Mouse (Mus musculus) kidney, postnatal 25 days (tissue): ENCODE results near the gene Aagab.

Experiments used
- DNase-seq, 2 experiments: peaks; one replicate each; pipeline ENCODE4 v3.0.0; 2021; ENCODE audit warnings: mixed read lengths in 2 of 2

The Aagab gene

GRCm38 (mm10) chr9:63608006-63608405 lies 5.5 kb downstream of the Aagab start:
- DNase-seq, result no peak

GRCm38 (mm10) chr9:63609246-63609645 lies 6.8 kb downstream of the Aagab start:
- no peak for DNase-seq

DNA sequence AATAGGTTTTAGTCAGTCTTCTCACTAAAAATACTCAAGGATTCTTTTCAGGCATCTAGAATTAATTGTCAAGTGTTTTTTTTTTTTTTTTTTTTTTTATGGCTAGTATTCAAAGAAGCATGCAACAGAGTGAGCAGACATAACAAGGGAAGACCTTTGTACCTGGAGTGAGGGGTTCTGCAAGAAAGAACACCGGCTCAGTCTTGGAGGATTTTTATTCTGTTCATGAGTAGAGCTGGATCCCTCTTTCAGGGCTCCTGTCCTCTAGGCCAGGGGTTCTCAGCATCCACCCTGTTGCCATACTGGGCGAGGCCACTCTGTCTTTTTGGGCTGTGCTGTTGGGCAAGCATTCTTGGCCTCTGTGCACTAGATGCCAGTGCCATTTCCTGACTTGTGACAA lies 7.3 kb downstream of the Aagab start:
- DNase-seq, result no peak

DNA sequence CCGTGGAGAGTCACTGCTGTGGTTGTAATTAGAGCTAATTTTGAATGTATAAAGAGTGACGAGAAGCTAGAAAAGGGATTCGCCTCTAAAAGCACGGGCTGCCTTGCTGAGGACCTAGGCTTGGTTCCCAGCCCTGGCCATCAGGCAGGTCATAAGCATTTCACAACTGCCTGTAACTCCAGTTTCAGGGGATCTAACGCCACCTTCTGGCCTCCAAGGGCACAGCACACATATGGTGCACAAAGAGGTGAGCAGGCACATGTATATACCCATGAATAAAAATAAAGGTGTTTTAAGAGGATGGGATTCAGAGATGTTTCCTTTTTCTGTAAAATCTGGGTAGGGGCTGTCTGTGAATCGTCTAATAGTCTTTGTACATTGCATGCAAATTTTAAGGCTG lies 7.8 kb downstream of the Aagab start:
- DNase-seq, result no peak

DNA sequence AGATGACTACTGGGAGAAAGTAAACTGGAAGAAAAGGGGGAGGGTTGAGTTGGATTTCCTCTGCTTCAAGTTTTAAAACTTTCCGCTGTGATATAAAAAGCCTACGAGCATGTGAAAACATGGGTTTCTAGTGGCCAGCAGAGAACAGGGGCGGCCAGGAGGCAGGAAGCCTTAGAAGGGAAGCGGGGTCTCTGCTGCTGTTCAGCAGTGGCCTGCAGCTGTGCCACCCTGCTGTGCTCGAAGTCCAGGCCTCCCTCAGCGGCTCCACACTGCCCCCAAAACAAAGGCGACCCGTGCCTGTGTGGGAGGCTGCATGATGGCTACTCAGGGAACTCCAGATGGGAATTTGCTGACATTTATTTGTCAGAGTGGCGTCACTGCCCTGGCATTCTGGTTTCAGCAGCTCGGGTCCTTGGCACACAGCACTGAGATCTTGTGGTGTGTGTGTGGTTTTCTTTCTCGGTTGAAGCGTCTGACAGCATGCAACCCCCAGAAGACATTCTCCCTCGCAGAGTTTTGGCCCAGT lies 8.4 kb downstream of the Aagab start:
- peak; percentile 45 to 70 for DNase-seq

DNA sequence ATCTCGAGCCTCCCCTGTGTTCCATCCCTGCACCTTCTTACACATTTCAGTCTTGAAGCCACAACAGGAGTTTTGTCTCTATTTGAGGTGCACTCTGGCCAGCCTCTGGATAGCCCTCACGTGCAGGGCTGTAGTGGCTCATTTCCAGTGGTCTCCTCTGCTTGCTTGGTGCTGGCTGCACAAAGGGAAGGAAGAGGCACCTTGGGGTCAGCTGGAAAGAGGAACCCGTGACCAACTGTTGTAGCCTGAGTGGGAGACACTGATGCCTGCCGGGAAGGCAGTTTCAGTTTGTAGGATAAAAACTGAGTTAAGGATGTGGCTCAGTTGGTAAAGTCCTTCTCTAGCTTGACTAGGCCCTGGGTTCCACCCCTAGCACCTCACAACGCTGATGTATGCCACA lies 9.5 kb downstream of the Aagab start:
- peak; percentile 20 to 67 for DNase-seq

- DNase-seq, result peak; percentile 18 to 50
Observed at GRCm38 (mm10) chr9:63612565-63613515, 10.4 kb downstream of the Aagab start.

DNA sequence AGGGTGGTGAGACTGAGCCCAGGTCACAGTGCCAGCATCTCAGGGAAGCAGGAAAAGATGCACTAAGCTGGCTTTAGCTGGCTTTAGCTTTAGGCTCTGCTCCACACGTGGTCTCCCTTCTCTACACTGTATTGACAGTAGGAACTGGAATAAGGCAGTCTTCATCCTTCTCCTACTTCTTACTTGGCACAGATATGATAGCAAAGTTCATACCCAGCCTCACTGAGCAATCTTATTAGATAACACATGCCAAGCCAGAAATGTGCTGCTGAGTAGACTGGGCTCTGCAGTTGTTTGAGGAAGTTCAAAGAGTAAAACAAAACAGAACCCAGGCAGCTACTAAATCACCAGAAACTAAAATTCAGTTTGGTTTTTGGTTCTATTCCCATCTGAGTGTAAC lies 11.1 kb downstream of the Aagab start:
- peak in 1 of 2 experiments; percentile 44 for DNase-seq

- no peak for DNase-seq
Observed at GRCm38 (mm10) chr9:63614018-63614985, 11.8 kb downstream of the Aagab start.

GRCm38 (mm10) chr9:63617967-63618366 lies 15.5 kb downstream of the Aagab start:
- no peak for DNase-seq

GRCm38 (mm10) chr9:63623895-63624569 lies 21.6 kb downstream of the Aagab start:
- no peak for DNase-seq

DNA sequence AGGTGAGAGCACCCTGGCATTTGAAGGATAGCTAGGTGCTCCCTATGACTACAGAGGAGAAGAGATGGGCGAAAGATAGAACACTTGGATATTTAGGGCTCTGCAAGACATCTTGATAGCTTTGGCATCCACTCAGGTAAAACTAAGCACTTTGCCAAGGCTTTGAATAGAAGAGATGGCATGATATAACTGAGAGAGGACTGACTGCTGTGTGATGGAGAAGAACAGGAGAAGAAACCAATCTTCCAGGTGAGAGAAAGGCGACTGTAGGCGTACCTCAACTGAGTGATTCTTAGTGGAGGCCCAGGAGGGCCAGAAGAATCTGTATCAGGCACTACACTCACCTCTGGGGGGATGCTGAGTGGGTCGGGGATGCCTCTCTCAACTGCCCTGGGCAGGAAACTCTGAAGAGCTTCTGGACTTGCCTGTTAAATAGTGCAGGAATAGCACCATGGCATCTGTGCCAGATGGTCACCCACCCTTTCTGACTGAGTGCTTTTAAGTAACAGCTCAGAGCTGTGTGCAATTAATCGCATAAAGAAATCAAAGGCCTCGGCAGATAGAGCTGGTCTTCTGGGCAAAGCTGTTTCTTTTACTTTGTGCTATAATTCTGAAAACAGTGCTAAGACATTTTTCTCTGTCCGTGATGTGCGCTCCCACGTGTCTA lies 22.8 kb downstream of the Aagab start:
- DNase-seq, result no peak

DNA sequence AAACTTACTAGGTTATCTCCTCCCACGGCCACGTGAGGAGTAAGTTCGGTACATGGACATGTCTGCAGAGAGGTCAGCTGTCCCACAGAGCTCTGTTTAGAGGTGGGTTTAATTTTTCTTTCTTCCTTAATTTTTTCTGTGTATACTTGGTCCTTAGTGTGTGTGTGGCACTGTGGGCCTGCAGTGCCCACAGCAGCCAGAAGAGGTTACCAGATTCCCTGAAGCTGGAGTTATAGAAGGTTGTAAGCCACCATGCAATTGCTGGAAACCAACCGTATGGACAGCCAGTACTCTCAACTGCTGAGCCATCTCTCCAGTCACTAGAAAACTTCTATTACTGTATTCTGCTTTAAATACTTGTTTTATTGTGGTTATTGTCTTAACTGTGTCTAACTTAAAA lies 29.6 kb downstream of the Aagab start:
- no peak for DNase-seq

GRCm38 (mm10) chr9:63632924-63633323 lies 30.5 kb downstream of the Aagab start:
- DNase-seq, result no peak

DNA sequence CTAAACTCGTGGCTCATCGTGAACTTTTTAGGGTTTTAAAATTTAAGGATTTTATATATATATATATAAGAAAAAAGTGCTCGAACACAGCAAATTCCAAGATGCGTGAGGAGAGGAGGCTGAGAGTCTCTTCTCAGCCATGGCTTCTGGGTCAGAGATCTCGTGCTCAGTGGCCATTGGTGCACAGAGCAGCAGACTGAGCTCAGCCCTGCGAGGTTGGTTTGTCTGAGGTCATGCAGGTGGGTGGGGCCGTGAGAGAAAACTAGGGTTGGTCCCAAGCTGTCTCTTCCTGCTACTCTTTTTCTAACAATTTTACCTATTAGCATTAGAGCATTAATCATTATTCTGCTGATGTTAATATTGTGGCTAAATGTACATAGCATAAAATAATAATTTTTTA lies 30.9 kb downstream of the Aagab start:
- no peak for DNase-seq

- no peak for DNase-seq
Observed at GRCm38 (mm10) chr9:63636113-63636512, 33.7 kb downstream of the Aagab start.

GRCm38 (mm10) chr9:63641983-63642646 lies 39.7 kb downstream of the Aagab start:
- no peak for DNase-seq

GRCm38 (mm10) chr9:63644011-63644410 lies 41.6 kb downstream of the Aagab start:
- DNase-seq, result no peak

- DNase-seq, result peak in 1 of 2 experiments; percentile 26
Observed at GRCm38 (mm10) chr9:63645084-63645483, 42.6 kb downstream of the Aagab start.

DNA sequence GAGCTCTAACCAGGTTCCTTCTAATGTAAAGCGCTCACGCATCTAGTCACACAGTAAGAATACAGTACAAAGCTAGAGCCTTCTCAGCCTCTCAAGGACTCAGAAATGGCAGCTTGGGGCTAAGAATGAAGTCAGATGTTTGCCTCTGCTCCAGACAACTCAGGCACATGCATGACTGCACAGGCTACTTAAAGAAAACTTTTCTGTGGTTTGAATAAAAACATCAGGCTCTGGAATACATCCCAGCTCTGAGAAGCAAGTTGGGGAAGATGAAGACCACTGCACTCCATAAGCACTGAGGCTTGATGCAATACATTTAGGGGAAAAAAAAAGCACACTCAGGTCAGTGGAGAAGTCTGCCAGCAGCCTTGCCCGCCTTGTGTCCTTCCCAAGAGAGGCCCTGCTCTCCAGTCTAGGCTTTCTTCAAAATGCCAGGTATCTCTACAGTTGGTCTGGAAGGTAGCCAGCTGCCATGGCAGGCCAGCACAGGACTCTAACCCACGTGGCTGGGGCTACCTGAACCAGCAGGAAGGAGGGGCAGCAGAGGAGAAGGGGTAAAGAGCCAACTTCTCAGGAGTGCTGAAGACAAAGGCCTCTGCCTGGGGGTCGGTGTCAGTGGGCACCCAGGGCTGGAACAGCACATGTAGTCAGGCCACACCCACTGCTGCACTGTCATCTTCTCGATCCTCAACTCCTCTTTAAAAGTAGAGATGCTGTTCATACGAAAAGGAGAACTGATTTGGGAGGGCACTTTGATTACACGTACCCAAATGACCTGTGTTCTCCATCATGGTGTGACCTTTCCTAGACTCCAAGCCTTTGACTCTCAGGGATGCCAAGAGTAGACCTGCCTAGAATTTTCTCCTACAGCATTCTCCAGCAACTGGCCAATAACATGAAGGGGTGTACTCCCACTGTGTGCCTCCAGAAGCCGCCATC lies 45.4 kb downstream of the Aagab start:
- DNase-seq, result peak; percentile 79 to 84
